Mouse (Mus musculus) heart, embryonic 15.5 days (tissue): ENCODE measurements around the gene Man1a. TPM values are rescaled to one million over a fixed set of nuclear protein-coding genes. Genes with fewer than 3 reads are reported as not detected.

Experiments
- ATAC-seq: fragments of 200-750 bp; cut with Nextera tagmentation; replicated peaks from 2 replicates; pipeline ENCODE4 v1.8.0; 2017; ENCODE audit warnings: low read depth, moderate TSS enrichment; ENCODE audit not compliant: insufficient number of reproducible peaks, insufficient read depth, low FRiP score
- H3K27ac ChIP-seq: fragments of 300-500 bp; sonication (generic); 2 replicates; pipeline ENCODE4 v1.5.1; 2015; ENCODE audit warnings: mild to moderate bottlenecking, inconsistent platforms
- H3K27me3 ChIP-seq: fragments of 300-500 bp; sonication (generic); 2 replicates; pipeline ENCODE4 v1.6.1; 2015; ENCODE audit warnings: inconsistent platforms
- H3K36me3 ChIP-seq: fragments of 300-500 bp; sonication (generic); 2 replicates; pipeline ENCODE4 v1.6.1; 2015; ENCODE audit warnings: mild to moderate bottlenecking, inconsistent platforms
- H3K4me1 ChIP-seq: fragments of 300-500 bp; sonication (generic); replicated peaks from 2 replicates; pipeline ENCODE4 v1.6.1; 2015; ENCODE audit warnings: inconsistent platforms
- H3K4me2 ChIP-seq: fragments of 300-500 bp; sonication (generic); 2 replicates; pipeline ENCODE4 v1.6.1; 2015; ENCODE audit warnings: inconsistent platforms, mild to moderate bottlenecking, moderate library complexity
- H3K4me3 ChIP-seq: fragments of 300-500 bp; sonication (generic); 2 replicates; pipeline ENCODE4 v1.5.1; 2015; ENCODE audit warnings: mild to moderate bottlenecking, inconsistent platforms
- H3K9ac ChIP-seq: fragments of 300-500 bp; sonication (generic); 2 replicates; pipeline ENCODE4 v1.6.1; 2015; ENCODE audit warnings: mild to moderate bottlenecking, inconsistent platforms
- H3K9me3 ChIP-seq: fragments of 300-500 bp; sonication (generic); replicated peaks from 2 replicates; pipeline ENCODE4 v1.6.1; 2016; ENCODE audit warnings: inconsistent platforms
- WGBS: fragments of 180-500 bp; shearing (Covaris S2); methylation state at CpG from one replicate; pipeline ENCODE4 v1.1.7; 2015; ENCODE audit warnings: mixed read lengths; 5-methylcytosine and 5-hydroxymethylcytosine counted together
- polyA plus RNA-seq: library from polyadenylated mRNA; unstranded; fragments of >200 nt; fragmentation: Nextera tagmentation; extraction: Ambion mirVana; gene quantifications from 2 replicates; pipeline ENCODE4 v1.2.1, GENCODE M21; 2015

Gene Man1a
- 5.3 and 7.0 TPM in 2 replicates for polyA plus RNA-seq

DNA sequence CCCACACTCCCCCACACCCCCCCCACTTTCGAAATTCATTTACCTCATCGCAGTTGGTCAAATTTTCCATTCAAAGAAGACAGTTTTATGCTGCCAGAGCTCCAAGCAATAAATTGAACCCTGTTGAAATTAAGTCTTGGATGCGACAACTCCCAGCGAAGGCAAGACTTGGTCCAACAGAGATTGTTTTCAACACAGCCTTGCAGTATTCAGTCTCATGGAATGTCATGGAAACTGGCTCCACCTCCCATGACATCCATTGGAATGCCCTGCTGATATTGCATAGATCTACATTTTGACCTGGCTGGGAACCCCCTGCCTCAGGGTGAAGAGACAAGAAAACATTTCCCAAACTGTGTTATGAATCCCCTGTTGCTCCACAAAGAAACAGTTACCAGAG lies at the start of gene Man1a:
Man1a (minus strand) TSS at position 190 of the 400 bp plus-strand sequence.
- peak within 1 kb of the TSS; percentile 90 for H3K4me2 ChIP-seq
- no peaks in the 10 kb centered on the region for H3K9me3 ChIP-seq
- H3K27me3 ChIP-seq = no peaks in the 10 kb centered on the region
- H3K9ac ChIP-seq = peak within 1 kb of the TSS; percentile 73
- H3K4me1 ChIP-seq = peaks cover 26% of the 10 kb centered on the region
- peak within 1 kb of the TSS; percentile 69 for H3K4me3 ChIP-seq
- H3K36me3 ChIP-seq = no peaks in the 10 kb centered on the region
- WGBS = 4% methylated on average over 4 of the region's 4 CpGs
- ATAC-seq = no peak
- peak within 1 kb of the TSS; percentile 59 for H3K27ac ChIP-seq

DNA sequence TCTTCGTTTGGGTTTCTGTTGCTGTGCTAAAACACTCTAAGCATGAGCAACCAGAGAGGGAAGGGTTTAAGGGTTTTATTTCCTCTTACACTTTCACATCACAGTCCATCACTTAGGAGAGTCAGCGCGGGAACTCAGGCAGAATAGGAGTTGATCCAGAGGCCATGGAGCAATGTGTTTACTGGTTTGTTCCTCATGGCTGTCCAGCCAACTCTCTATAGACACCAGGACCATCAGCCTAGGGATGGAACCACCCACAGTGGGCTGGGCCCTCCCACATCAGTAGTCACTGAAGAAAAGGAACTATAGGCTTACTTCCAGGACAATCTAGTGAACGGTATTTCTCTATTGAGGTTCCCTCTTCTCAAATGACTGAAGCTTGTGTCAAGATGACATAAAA lies 45.4 kb upstream of the Man1a start:
- no peak for ATAC-seq
- H3K4me3 ChIP-seq = no peak overlapping the region
- no peak overlapping the region for H3K27ac ChIP-seq
- no peak overlapping the region for H3K9ac ChIP-seq
- H3K36me3 ChIP-seq = no peaks in the 10 kb centered on the region
- H3K27me3 ChIP-seq = no peaks in the 10 kb centered on the region
- no peaks in the 10 kb centered on the region for H3K9me3 ChIP-seq
- peaks cover 12% of the 10 kb centered on the region for H3K4me1 ChIP-seq
- H3K4me2 ChIP-seq = no peak overlapping the region
- WGBS = 84% methylated on average over 4 of the region's 4 CpGs

DNA sequence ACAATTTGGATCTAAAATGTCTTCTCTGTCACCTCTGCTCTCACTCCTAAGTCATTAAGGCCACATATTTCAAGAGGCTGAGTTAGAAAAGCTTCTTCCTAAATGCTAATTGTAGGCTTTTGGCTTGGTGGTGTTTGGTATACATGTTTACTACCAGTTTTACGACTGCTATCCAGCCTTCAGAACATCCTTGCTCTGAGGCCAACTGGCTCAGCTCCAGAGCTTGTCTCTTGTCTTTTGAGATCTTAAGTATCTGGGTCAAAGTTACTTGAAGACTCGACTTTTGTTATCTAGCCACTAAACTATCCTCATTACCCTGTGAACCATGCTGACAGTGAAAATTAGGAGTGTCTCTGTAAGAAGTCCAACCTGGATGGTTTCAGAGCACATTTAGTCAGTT lies 44.0 kb upstream of the Man1a start:
- WGBS = 43% methylated on average over 2 of the region's 2 CpGs
- no peaks in the 10 kb centered on the region for H3K9me3 ChIP-seq
- H3K4me3 ChIP-seq = no peak overlapping the region
- no peak for ATAC-seq
- H3K36me3 ChIP-seq = no peaks in the 10 kb centered on the region
- peaks cover 12% of the 10 kb centered on the region for H3K4me1 ChIP-seq
- H3K27ac ChIP-seq = no peak overlapping the region
- no peaks in the 10 kb centered on the region for H3K27me3 ChIP-seq
- no peak overlapping the region for H3K9ac ChIP-seq
- H3K4me2 ChIP-seq = no peak overlapping the region

DNA sequence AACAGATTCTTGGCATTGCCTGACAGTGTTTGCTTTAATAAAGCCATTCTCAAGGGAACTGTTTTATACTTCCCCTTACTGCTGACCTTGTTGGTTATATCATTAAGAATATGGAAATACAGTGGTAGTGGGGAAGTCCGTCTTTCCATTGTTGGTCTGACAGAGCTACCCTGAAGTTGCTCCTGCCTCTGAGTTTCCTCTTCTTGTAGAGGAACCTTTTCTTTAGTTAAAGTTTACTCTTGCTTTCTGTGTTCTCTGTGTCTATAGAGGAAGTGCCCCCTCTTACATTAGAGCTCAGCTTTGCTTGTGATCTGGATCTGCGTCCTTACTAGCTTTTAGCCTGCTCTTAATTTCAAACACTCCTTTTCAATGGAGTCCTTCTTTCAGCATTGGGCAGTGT lies 42.9 kb upstream of the Man1a start:
- Histone ChIP-seq H3K4me3 (no peak overlapping the region), H3K36me3 (no peaks in the 10 kb centered on the region), H3K9me3 (no peaks in the 10 kb centered on the region), H3K27me3 (no peaks in the 10 kb centered on the region), H3K4me2 (no peak overlapping the region), H3K9ac (no peak overlapping the region), H3K4me1 (peaks cover 12% of the 10 kb centered on the region), H3K27ac (no peak overlapping the region)
- WGBS = 81% methylated on average over 2 of the region's 2 CpGs
- no peak for ATAC-seq

DNA sequence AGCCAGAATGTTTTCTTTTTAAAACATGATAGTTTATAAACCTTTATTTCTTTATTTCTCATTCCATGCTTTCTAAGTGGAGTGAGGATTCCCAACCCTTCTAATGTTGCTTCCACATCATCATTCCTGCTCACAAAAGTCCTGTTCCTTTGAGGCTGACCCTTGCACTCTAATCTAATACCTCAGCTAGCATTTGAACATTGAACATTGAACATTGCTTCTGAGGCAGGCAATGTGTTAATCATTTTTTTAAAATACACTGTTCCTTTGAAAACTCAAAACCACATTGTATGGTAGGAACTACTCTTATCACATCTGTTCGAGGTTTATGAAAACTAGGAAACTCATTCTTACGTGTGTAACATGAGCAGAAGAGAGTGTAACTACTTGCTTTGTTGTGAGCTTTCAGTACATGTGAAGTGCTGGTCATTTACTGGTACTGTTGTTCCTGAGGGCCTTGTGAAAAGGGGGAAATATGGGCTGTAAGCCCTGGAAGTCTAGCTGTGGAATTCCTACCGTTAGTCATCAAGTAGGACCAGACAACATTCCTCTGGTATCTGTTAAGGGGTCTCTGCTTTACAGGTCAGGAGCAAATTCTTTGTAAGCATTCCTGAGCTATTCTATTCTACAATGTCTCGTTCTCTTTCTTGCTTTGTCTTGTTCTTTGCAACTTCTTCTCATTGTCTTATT lies 42.0 kb upstream of the Man1a start:
- peak overlapping the region; percentile 57 for H3K27ac ChIP-seq
- H3K4me2 ChIP-seq = no peak overlapping the region
- 19% methylated on average over 4 of the region's 4 CpGs for WGBS
- no peaks in the 10 kb centered on the region for H3K36me3 ChIP-seq
- no peak for ATAC-seq
- H3K27me3 ChIP-seq = no peaks in the 10 kb centered on the region
- H3K4me1 ChIP-seq = peaks cover 12% of the 10 kb centered on the region
- H3K4me3 ChIP-seq = no peak overlapping the region
- no peaks in the 10 kb centered on the region for H3K9me3 ChIP-seq
- no peak overlapping the region for H3K9ac ChIP-seq

DNA sequence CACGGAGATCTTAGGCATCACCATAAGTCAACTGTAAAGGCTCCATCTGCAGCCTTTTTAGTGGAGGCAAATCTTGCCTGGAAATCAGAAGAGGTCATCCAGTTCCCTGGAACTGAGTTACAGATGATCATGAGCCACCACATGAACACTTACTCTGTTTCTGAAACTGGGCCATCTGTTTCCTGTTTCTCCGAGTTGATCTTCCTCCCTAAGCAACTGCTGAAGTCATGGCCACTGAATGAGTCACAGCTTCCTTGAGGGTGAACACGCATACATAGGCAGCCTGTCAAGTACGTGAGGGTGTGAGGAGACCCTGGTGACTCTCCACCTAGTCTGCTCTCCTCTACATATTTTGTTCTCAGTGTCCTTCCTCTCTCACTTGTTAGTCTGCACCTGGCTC lies 41.4 kb upstream of the Man1a start:
- H3K27me3 ChIP-seq = no peaks in the 10 kb centered on the region
- H3K27ac ChIP-seq = peak overlapping the region; percentile 57
- peaks cover 12% of the 10 kb centered on the region for H3K4me1 ChIP-seq
- no peak overlapping the region for H3K4me2 ChIP-seq
- no peak overlapping the region for H3K4me3 ChIP-seq
- no peaks in the 10 kb centered on the region for H3K36me3 ChIP-seq
- no peak overlapping the region for H3K9ac ChIP-seq
- no peaks in the 10 kb centered on the region for H3K9me3 ChIP-seq
- ATAC-seq = peak; percentile 88
- 36% methylated on average over 4 of the region's 4 CpGs for WGBS

DNA sequence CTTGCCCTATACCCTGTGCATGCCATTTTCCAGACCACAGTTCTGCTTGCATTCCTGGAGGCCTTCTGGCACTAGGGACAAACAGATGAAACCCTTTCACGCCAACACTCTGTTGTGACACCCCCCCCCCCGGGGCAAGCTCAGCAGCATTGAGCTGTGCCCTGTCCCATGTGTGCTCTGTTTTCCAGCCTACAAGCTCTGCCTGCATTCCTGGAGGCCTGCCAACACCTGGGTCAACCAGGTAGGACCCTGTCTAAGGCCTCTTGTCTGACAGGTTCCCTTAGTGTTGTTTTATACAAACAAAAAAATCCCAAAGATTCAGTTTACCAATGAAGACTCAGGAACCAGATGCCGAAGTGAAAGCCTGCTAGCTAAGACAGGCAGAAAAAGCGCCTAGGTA lies 27.3 kb upstream of the Man1a start:
- H3K4me2 ChIP-seq = no peak overlapping the region
- WGBS = 63% methylated on average over 4 of the region's 4 CpGs
- H3K27me3 ChIP-seq = no peaks in the 10 kb centered on the region
- H3K9me3 ChIP-seq = no peaks in the 10 kb centered on the region
- no peaks in the 10 kb centered on the region for H3K4me1 ChIP-seq
- H3K36me3 ChIP-seq = no peaks in the 10 kb centered on the region
- H3K27ac ChIP-seq = no peak overlapping the region
- H3K9ac ChIP-seq = no peak overlapping the region
- H3K4me3 ChIP-seq = no peak overlapping the region
- ATAC-seq = no peak

DNA sequence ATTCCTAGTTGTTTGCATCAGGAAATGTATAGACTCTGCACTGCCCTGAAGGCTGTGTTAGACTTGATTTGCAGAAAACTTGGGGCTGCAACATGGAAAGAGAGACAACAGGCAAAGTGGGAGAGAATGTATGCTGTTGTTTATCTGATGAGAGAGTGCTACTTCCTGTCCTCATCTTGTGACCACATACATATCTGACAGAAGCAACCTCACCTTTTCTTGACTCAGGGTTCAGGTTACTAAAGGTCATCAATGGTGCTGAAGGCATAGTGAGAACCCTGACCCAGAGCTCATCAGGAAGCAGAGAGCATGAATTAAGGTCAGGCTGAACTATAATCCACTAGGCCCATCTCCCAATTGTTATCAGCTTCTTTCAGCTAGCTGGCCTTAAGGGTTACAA lies 15.7 kb upstream of the Man1a start:
- ATAC-seq = no peak
- H3K9me3 ChIP-seq = no peaks in the 10 kb centered on the region

DNA sequence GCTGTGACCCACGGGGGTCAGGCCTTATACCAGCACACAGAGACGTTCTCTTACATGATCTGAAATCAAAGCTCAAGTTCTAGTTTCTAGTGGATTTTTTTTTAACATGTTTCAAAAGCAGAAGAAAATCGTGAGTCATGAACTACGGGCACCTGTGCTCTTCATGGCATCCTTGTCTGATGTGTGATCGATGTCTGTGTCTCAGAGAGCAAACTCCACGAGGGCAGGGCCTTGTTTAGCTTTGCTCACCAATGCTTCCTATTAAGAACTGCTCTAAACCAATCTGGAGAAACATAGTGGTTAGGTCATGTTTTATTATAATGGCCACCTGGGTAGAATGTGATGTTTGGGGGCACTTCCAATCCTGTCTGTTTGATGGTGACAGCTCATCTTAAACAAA lies 13.5 kb upstream of the Man1a start:
- H3K27ac ChIP-seq = no peak overlapping the region
- no peak overlapping the region for H3K4me2 ChIP-seq
- H3K36me3 ChIP-seq = no peaks in the 10 kb centered on the region
- H3K9ac ChIP-seq = no peak overlapping the region
- no peaks in the 10 kb centered on the region for H3K9me3 ChIP-seq
- WGBS = 83% methylated on average over 6 of the region's 6 CpGs
- no peaks in the 10 kb centered on the region for H3K4me1 ChIP-seq
- H3K27me3 ChIP-seq = no peaks in the 10 kb centered on the region
- no peak for ATAC-seq
- no peak overlapping the region for H3K4me3 ChIP-seq

More for the DNA sequence above, 15.7 kb upstream of the Man1a start:
- no peak overlapping the region for H3K9ac ChIP-seq
- H3K27me3 ChIP-seq = no peaks in the 10 kb centered on the region
- no peaks in the 10 kb centered on the region for H3K36me3 ChIP-seq
- H3K4me3 ChIP-seq = no peak overlapping the region
- H3K27ac ChIP-seq = no peak overlapping the region
- no peaks in the 10 kb centered on the region for H3K4me1 ChIP-seq
- H3K4me2 ChIP-seq = no peak overlapping the region

DNA sequence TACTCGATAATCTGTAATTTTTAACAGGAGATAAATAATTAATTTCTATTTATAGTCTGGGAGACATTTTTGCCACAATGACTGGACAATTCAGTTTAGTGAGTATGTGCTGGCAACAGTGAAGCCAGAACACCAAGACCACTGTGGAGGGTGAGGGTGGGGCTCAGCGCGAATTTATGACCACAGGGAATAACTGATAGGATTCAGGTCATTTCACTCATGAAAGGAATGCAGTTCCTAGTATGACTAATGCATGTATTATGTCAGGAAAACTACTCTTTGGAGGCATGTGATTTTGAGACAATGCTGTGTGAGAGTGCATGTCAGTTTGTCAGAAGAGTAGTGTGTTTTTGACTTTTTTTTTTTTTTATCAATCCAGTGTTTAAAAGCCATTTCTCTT lies 10.9 kb upstream of the Man1a start:
- H3K4me2 ChIP-seq = no peak overlapping the region

DNA sequence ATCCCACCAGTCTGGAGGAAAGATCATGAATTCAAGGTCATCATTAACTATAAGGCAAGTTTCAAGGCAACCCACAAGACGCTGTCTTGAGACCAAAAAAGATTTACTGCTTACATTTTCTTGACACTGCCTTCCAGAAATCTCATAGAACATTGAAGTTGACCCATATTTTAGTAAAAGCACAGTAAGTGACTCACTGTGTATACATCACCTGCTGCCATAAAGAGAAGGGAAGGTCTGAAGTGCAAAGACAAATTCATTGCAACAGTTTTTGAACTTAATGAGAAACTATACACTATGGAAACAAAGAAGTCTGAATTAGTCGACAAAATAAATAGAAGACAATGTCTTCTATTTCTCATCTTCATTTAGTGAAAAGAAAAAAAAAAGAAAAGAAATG lies 8.7 kb upstream of the Man1a start:
- Histone ChIP-seq H3K4me3 (no peak overlapping the region), H3K36me3 (no peaks in the 10 kb centered on the region), H3K27ac (no peak overlapping the region), H3K4me2 (no peak overlapping the region), H3K27me3 (no peaks in the 10 kb centered on the region), H3K9ac (no peak overlapping the region), H3K4me1 (no peaks in the 10 kb centered on the region), H3K9me3 (no peaks in the 10 kb centered on the region)
- ATAC-seq = no peak
- 85% methylated on average over 2 of the region's 2 CpGs for WGBS

More for the DNA sequence above, 10.9 kb upstream of the Man1a start:
- no peaks in the 10 kb centered on the region for H3K27me3 ChIP-seq
- no peaks in the 10 kb centered on the region for H3K36me3 ChIP-seq
- H3K9ac ChIP-seq = no peak overlapping the region
- H3K9me3 ChIP-seq = no peaks in the 10 kb centered on the region
- H3K27ac ChIP-seq = no peak overlapping the region
- ATAC-seq = no peak
- H3K4me3 ChIP-seq = no peak overlapping the region
- no peaks in the 10 kb centered on the region for H3K4me1 ChIP-seq
- 75% methylated on average over 3 of the region's 3 CpGs for WGBS

DNA sequence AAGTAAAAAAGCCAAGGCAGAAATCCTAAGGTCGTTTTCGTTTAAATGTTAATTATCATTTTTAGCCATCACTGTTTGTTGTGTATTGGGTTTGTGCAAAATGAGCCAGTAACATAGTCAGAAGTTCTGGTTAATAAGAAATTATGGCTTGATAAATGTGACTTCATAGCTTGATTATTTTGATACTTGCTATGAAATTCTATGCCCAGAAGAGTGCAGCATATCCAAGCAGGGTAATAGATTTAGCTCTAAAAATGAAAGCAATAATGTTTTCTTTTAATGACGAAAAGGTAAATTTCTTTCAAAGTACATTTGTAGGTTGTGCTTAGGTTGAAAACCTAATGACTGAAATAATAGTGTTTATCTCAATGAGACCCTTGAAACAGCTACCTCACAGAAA lies 596 bp upstream of the Man1a start:
- H3K27me3 ChIP-seq = no peaks in the 10 kb centered on the region
- H3K27ac ChIP-seq = no peak overlapping the region
- no peaks in the 10 kb centered on the region for H3K36me3 ChIP-seq
- no peaks in the 10 kb centered on the region for H3K9me3 ChIP-seq
- no peak overlapping the region for H3K9ac ChIP-seq
- peak overlapping the region; percentile 90; the same call in 1 of the 2 replicates for H3K4me2 ChIP-seq
- peaks cover 26% of the 10 kb centered on the region for H3K4me1 ChIP-seq
- WGBS = 51% methylated on average over 3 of the region's 3 CpGs
- H3K4me3 ChIP-seq = no peak overlapping the region
- ATAC-seq = no peak
